Mouse (Mus musculus) erythroblast, embryonic 14.5 days (primary cell): Measurements from ENCODE around the gene Lgals4.

Experiments
- GATA1 ChIP-seq: IDR thresholded peaks from 2 replicates; pipeline ENCODE4 v1.6.1; 2012; ENCODE audit warnings: low read length, inconsistent platforms, mixed read lengths
- TAL1 ChIP-seq: IDR thresholded peaks from 3 replicates; pipeline ENCODE4 v1.6.1; 2012; ENCODE audit warnings: low read length, inconsistent platforms, mixed read lengths

DNA sequence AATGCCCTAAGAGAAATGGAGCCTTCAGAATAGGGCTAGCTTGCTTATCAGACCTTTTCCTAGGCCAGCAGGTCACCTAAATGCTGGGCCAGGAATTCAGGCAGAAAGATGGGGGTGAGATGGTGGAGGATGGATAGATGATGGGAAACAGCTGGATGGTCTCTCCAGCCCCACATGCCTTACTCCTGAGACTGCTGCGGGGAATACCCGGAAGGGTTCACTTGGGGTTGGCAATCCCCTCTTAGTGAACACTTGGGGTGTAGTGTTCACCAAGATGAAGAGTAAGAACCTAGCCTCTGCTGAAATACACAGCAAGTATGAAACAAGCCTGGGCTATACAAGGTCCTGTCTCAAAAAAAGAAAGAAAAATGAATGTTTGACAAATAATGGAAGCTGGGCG is 44.4 kb upstream of the Lgals4 start:
- TF ChIP-seq GATA1 (no peak), TAL1 (no peak)
